Comparison of ENCODE assay signal across 25 mouse cellular contexts in genomic region chr4:34058320-34058719, GRCm38 (mm10). TPM values are rescaled to one million over a fixed set of nuclear protein-coding genes. Genes with fewer than 3 reads are reported as not detected.
DNase-seq lines count a peak whose midpoint lies in the region; ATAC-seq and TF ChIP-seq lines count a peak whose summit lies in the region.
"Had no signal": no experiment of that assay in that cellular context is flagged by ENCODE, and none has a peak within 500 bp of the region (broad histone marks: within the 10 kb centered on the region; RNA-seq: fewer than 3 reads in every experiment).

No protein-coding gene starts in this region.

- no peak for TF ChIP-seq EP300 in stomach, postnatal 0 days (optimal IDR thresholded peaks at IDR 0.05)

- intact Hi-C loops in gastrocnemius, adult 2 months (cut with DNase I): no loop called here

- H3K4me3 ChIP-seq in intestine, embryonic 16.5 days (ENCODE audit: low read length): no peak overlapping the region
- no peak overlapping the region for H3K4me3 ChIP-seq in stomach, postnatal 0 days (ENCODE audit: low read depth, low read length)
- H3K4me3 ChIP-seq in gastrocnemius, adult 2 months: no peak overlapping the region
- H3K4me3 ChIP-seq: embryonic facial prominence, embryonic 13.5 days; embryonic facial prominence, embryonic 15.5 days; erythroblast, embryonic 14.5 days; forebrain, embryonic 10.5 days; forebrain, embryonic 12.5 days had no signal

- H3K36me3 ChIP-seq in intestine, embryonic 16.5 days (ENCODE audit: control insufficient read depth, insufficient read depth, low read length): no peaks in the 10 kb centered on the region
- no peaks in the 10 kb centered on the region for H3K36me3 ChIP-seq in stomach, postnatal 0 days (ENCODE audit: control insufficient read depth, insufficient read depth, low read length)
- H3K36me3 ChIP-seq: embryonic facial prominence, embryonic 13.5 days; embryonic facial prominence, embryonic 15.5 days; forebrain, embryonic 10.5 days; forebrain, embryonic 12.5 days had no signal

- DNase-seq in large intestine, adult 2 months (ENCODE audit: low read depth, low spot score): peak; percentile 1
- DNase-seq in stomach, postnatal 0 days (ENCODE audit: low spot score): no peak
- no peak for DNase-seq in gastrocnemius, adult 2 months
- DNase-seq in spleen, adult 18-20 months: no peak
- no peak for DNase-seq in retina, postnatal 1 day
- DNase-seq: adrenal gland, adult 2 months; adrenal gland, postnatal 10 days; adrenal gland, postnatal 25 days; cerebellum, adult 11 months; cerebellum, adult 18-20 months; cerebellum, adult 8-10 months; cerebellum, adult 9-11 months; cerebellum, postnatal 14 days; cerebellum, postnatal 36 days; embryo, embryonic 11 days had no signal

- no peak overlapping the region for H3K4me2 ChIP-seq in intestine, embryonic 16.5 days (ENCODE audit: low read depth, low read length)
- H3K4me2 ChIP-seq in stomach, postnatal 0 days (replicated peaks; ENCODE audit: low read depth): no peak overlapping the region
- H3K4me2 ChIP-seq: embryonic facial prominence, embryonic 13.5 days; embryonic facial prominence, embryonic 15.5 days; forebrain, embryonic 12.5 days had no signal

- H3K9ac ChIP-seq in intestine, embryonic 16.5 days (ENCODE audit: low read depth, low read length): no peak overlapping the region
- no peak overlapping the region for H3K9ac ChIP-seq in stomach, postnatal 0 days (ENCODE audit: low read length)
- H3K9ac ChIP-seq: embryonic facial prominence, embryonic 13.5 days; embryonic facial prominence, embryonic 15.5 days; forebrain, embryonic 12.5 days had no signal

- 40% methylated on average over 1 of the region's 1 CpGs for WGBS in intestine, embryonic 16.5 days
- WGBS in large intestine, adult 2 months: 24% methylated on average over 1 of the region's 1 CpGs
- 54% methylated on average over 1 of the region's 1 CpGs for WGBS in stomach, postnatal 0 days

- H3K27ac ChIP-seq in intestine, embryonic 16.5 days (ENCODE audit: low read length): no peak overlapping the region
- H3K27ac ChIP-seq in stomach, postnatal 0 days (replicated peaks): no peak overlapping the region
- H3K27ac ChIP-seq in gastrocnemius, adult 2 months: no peak overlapping the region
- H3K27ac ChIP-seq: embryonic facial prominence, embryonic 13.5 days; embryonic facial prominence, embryonic 15.5 days; forebrain, embryonic 10.5 days; forebrain, embryonic 12.5 days had no signal

- no peaks in the 10 kb centered on the region for H3K27me3 ChIP-seq in intestine, embryonic 16.5 days (replicated peaks; ENCODE audit: control insufficient read depth, insufficient read depth, low read length)
- no peaks in the 10 kb centered on the region for H3K27me3 ChIP-seq in stomach, postnatal 0 days (ENCODE audit: control insufficient read depth, insufficient read depth, low read length)
- H3K27me3 ChIP-seq: embryonic facial prominence, embryonic 13.5 days; embryonic facial prominence, embryonic 15.5 days; forebrain, embryonic 12.5 days had no signal

- TF ChIP-seq CTCF in stomach, postnatal 0 days (IDR thresholded peaks at IDR 0.05; ENCODE audit: low read depth): no peak
- no peak for TF ChIP-seq CTCF in gastrocnemius, adult 2 months (IDR thresholded peaks at IDR 0.05)

- ATAC-seq in intestine, embryonic 16.5 days: peak; percentile 89
- peak; percentile 86 for ATAC-seq in stomach, postnatal 0 days (ENCODE audit: low FRiP score, low TSS enrichment)
- ATAC-seq: forebrain, embryonic 14.5 days had no signal

- H3K9me3 ChIP-seq in intestine, embryonic 16.5 days (ENCODE audit: control insufficient read depth, low read length): no peaks in the 10 kb centered on the region
- H3K9me3 ChIP-seq in stomach, postnatal 0 days (ENCODE audit: control insufficient read depth, low read length): no peaks in the 10 kb centered on the region
- H3K9me3 ChIP-seq: embryonic facial prominence, embryonic 13.5 days; embryonic facial prominence, embryonic 15.5 days; forebrain, embryonic 10.5 days; forebrain, embryonic 12.5 days had no signal

- H3K4me1 ChIP-seq in intestine, embryonic 16.5 days (ENCODE audit: control insufficient read depth, insufficient read depth, low read length): no peaks in the 10 kb centered on the region
- no peaks in the 10 kb centered on the region for H3K4me1 ChIP-seq in stomach, postnatal 0 days (replicated peaks; ENCODE audit: control insufficient read depth, insufficient read depth)
- H3K4me1 ChIP-seq: embryonic facial prominence, embryonic 13.5 days; embryonic facial prominence, embryonic 15.5 days; forebrain, embryonic 10.5 days; forebrain, embryonic 12.5 days had no signal

RNA-seq across cellular contexts. Expression of gene Spaca1, which starts 8.3 kb away (rescaled TPM):
- polyA plus RNA-seq in intestine, embryonic 16.5 days (2015; fragmentation: Nextera tagmentation; extraction: Ambion mirVana): 0.36 and 0.83 TPM in 2 replicates
- polyA plus RNA-seq in large intestine, adult 2 months (2012; rRNA removed): not detected in 2 replicates
- 0.32 and 0.35 TPM in 2 replicates for polyA plus RNA-seq in stomach, postnatal 0 days (2015; fragmentation: Nextera tagmentation; extraction: Ambion mirVana)
- not detected for total RNA-seq in gastrocnemius, adult 2 months (2021)
- total RNA-seq: ES-E14, MEL had no signal
- polyA plus RNA-seq: C2C12; erythroblast, embryonic 14.5 days had no signal
